Mouse (Mus musculus): ENCODE measurements around the gene Adamts20.
A peak's percentile ranks its signal among the peaks of the same experiment; 100 is the strongest.
"Not testable (repeated sequence)": the region's sequence is repeated elsewhere in the genome, so short reads cannot be mapped to it uniquely, and the experiment has no call there.

Gene Adamts20

DNA sequence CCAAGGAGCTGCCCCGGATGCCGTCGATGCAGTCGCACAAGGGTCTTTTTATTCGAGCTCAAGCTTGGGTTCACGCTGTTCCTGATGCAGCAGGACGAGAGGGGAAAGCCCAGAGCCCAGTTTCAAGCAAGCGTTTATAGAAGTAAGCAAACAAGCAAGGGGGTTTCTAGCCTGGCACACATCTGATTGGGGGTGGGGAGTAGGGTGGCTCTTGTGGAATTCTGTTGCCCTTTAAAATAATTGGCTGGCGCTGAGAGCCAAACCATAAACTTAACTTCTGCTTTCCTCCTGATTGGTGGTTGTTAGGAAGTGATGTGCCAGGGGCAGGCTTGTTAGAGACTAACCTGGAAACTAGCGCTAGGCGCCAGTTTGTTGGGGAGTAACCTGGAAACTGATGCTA lies at the start of gene Adamts20:
Gene Adamts20, minus strand, starts transcription at position 101 of the 400 bp plus-strand sequence.
- DNase-seq (ENCODE audit: low read depth, low spot score) = no peak
- Histone ChIP-seq H3K36me3 (ENCODE audit: control insufficient read depth, insufficient read depth, low read length, poor library complexity, severe bottlenecking) (no peaks in the 10 kb centered on the region), H3K27me3 (ENCODE audit: control insufficient read depth, insufficient read depth, low read length, poor library complexity, severe bottlenecking) (no peaks in the 10 kb centered on the region)

DNA sequence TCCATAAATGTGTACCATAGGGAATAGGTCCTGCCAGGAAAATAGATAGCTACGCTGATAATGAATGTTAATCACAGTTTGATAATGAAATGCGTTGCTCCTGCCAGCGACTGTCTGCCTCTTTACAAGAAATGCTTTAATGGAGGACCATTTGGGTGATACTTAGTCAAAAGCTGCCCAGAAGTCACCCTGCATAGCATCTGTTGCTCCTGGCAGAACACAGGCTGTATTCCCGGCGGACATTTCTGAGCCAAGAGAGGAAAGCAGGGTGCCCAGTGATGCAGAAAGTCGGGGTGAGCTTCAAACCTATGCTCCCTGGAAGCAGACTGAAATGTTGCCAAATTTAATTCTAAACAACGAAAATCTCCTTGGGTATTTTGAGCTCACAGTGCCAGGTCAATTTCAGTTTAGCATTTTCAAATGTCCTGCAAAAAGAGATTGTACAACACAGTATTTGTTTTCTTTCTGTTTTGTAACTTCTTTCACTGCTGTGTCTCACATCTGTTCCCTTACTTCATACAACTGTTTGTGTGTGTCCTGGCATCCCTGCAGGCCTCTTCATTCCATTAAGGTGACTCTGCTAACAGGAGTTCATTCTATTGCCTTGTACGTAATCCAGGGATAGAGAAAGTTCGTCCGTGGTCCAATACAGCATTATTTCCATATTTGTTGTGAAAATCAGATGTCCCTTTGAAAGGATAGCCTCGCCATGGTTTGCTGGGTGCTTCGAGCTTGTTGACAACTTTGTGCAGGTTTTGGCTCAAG lies 38.4 kb upstream of the Adamts20 start:
- DNase-seq (ENCODE audit: low read depth, low spot score) = no peak
- Histone ChIP-seq H3K36me3 (ENCODE audit: control insufficient read depth, insufficient read depth, low read length, poor library complexity, severe bottlenecking) (no peaks in the 10 kb centered on the region), H3K27me3 (ENCODE audit: control insufficient read depth, insufficient read depth, low read length, poor library complexity, severe bottlenecking) (no peaks in the 10 kb centered on the region)

DNA sequence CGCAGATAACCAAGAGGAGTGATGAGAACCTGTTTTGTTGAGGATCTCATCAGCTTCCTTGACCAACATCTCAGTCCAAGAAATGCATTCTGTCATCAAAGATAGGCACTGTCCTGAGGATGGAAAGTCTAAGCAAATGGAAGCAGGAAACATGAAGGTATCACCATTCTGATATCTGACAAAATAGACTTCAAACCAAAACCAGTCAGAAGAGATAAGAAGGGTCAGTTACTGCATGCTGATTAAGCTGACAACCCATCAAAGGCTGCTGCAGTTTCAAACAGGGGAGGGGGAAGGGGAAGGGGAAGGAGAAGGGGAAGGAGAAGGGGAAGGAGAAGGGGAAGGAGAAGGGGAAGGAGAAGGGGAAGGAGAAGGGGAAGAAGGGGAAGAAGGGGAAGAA lies 34.0 kb upstream of the Adamts20 start:
- H3K36me3 ChIP-seq (ENCODE audit: control insufficient read depth, insufficient read depth, low read length, poor library complexity, severe bottlenecking) = no peaks in the 10 kb centered on the region
- DNase-seq (ENCODE audit: low read depth, low spot score) = no peak
- H3K27me3 ChIP-seq (ENCODE audit: control insufficient read depth, insufficient read depth, low read length, poor library complexity, severe bottlenecking) = no peaks in the 10 kb centered on the region

DNA sequence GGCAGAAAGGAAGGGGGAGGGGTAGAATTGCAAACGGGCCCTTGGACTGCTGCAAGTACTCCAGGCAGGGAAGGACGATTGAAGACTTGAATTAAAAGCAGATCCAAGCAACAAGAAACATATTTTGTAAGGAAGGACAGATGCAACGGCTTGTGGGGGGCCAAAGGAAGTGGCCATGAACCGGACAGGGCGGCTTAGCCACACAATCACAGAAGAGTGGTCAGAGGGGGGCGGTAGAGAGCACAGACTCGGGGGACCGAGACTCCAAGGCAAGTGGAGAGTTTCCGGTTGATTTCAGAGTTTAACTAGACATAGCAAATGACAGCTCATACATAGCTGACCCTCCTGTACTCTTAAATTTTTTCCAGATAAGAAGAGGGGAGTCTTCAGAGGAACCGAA lies 30.7 kb upstream of the Adamts20 start:
- no peak for DNase-seq (ENCODE audit: low read depth, low spot score)
- Histone ChIP-seq H3K27me3 (ENCODE audit: control insufficient read depth, insufficient read depth, low read length, poor library complexity, severe bottlenecking) (no peaks in the 10 kb centered on the region), H3K36me3 (ENCODE audit: control insufficient read depth, insufficient read depth, low read length, poor library complexity, severe bottlenecking) (no peaks in the 10 kb centered on the region)

DNA sequence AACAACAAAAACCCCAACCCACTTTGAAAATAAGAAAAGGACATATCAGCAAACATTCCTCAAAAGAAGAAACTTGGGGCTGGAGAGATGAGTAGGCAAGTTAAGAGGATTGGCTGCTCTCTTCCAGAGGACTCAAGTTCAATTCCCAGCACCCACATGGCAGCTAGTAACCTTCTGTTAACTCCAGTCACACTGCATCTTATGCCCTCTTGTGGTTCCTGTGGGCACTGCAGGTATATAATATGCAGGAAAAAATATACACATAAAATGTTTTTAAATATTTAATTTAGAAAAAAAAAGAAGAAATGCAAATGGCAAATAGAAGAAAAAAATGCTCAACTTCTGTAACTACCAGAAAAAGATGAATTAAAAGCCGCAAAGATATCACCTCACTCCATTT lies 29.2 kb upstream of the Adamts20 start:
- H3K36me3 ChIP-seq (ENCODE audit: control insufficient read depth, insufficient read depth, low read length, poor library complexity, severe bottlenecking) = no peaks in the 10 kb centered on the region
- no peaks in the 10 kb centered on the region for H3K27me3 ChIP-seq (ENCODE audit: control insufficient read depth, insufficient read depth, low read length, poor library complexity, severe bottlenecking)
- no peak for DNase-seq (ENCODE audit: low read depth, low spot score)

DNA sequence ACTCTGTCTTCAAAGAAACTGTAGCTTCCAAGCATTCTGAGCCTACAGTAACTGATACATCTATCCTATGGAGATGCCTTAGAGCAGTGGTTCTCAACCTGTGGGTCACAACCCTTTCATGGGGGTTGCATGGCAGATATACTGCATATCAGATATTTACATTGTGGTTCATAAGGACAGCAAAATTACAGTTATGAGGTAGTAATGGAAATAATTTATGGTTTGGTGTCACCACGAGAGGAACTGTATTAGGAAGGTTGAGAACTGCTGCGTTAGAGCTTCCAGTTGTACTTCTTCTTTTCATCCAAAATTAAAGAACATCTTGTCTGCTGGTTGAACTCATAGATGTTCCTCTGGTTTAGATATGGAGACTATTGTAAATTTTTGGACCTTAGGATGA lies 24.2 kb upstream of the Adamts20 start:
- Histone ChIP-seq H3K27me3 (ENCODE audit: control insufficient read depth, insufficient read depth, low read length, poor library complexity, severe bottlenecking) (no peaks in the 10 kb centered on the region), H3K36me3 (ENCODE audit: control insufficient read depth, insufficient read depth, low read length, poor library complexity, severe bottlenecking) (no peaks in the 10 kb centered on the region)

DNA sequence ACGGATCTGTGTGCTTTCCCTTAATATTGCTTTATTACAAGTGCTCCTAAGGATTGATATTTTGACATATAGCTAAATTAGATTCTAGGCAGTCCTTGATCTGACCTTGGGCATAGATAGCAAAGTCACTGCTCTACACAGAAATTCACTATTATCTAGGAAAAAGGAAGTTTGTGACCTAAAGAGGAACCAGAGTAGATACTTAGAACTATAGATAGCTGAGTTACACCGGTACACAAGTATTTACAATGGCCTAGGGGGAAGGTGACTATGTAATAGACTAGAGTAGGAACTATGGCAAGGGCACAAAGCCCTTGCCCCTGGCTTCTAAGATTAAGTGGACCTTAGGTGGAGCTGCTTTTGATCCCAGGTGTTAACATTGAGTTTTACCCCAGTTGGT lies 22.8 kb upstream of the Adamts20 start:
- H3K36me3 ChIP-seq (ENCODE audit: control insufficient read depth, insufficient read depth, low read length, poor library complexity, severe bottlenecking); DNase-seq (ENCODE audit: low read depth, low spot score); H3K27me3 ChIP-seq (ENCODE audit: control insufficient read depth, insufficient read depth, low read length, poor library complexity, severe bottlenecking): not testable (repeated sequence)

More for the DNA sequence above, 24.2 kb upstream of the Adamts20 start:
- DNase-seq (ENCODE audit: low read depth, low spot score) = no peak

DNA sequence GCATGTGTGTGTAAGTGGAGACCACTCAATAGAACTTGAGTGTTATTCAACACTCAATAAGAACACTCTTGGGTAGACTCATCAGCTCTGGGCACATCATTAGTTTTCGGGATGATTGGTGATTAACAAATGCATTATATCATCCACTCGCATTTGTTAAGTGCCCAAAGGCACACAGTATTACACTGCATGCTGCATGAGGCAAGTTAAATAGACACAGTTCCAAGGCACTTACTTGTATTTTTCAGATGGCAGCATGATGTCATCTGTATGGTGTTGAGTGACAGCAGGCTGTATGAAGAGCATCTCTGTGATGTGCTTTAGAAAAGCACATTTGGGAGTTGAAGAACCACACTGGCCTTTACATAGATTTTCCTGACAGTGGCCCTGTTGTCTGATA lies 17.3 kb upstream of the Adamts20 start:
- Histone ChIP-seq H3K27me3 (ENCODE audit: control insufficient read depth, insufficient read depth, low read length, poor library complexity, severe bottlenecking) (no peaks in the 10 kb centered on the region; the same call in 1 of the 2 replicates), H3K36me3 (ENCODE audit: control insufficient read depth, insufficient read depth, low read length, poor library complexity, severe bottlenecking) (no peaks in the 10 kb centered on the region)
- DNase-seq (ENCODE audit: low read depth, low spot score) = no peak

DNA sequence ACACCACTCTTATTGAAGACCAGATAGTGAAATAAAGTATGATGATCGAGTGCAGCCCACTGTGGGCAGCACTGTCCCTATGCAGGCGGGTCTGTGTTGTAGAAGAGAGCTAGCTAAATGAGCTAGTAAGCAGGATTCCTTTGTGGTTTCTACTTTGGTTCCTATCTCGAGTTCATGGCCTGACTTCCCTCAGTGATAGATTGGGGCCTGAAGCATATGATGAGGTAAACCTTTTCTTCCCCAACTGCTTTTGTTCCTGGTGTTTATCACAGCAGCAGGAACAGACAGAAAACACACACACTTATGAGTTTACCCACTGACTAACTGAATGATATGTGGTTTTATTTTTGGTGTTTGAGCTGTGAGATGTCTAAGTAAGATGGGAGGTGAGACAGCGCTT lies 15.6 kb upstream of the Adamts20 start:
- DNase-seq (ENCODE audit: low read depth, low spot score) = no peak
- no peaks in the 10 kb centered on the region; the same call in 1 of the 2 replicates for H3K27me3 ChIP-seq (ENCODE audit: control insufficient read depth, insufficient read depth, low read length, poor library complexity, severe bottlenecking)
- H3K36me3 ChIP-seq (ENCODE audit: control insufficient read depth, insufficient read depth, low read length, poor library complexity, severe bottlenecking) = no peaks in the 10 kb centered on the region

DNA sequence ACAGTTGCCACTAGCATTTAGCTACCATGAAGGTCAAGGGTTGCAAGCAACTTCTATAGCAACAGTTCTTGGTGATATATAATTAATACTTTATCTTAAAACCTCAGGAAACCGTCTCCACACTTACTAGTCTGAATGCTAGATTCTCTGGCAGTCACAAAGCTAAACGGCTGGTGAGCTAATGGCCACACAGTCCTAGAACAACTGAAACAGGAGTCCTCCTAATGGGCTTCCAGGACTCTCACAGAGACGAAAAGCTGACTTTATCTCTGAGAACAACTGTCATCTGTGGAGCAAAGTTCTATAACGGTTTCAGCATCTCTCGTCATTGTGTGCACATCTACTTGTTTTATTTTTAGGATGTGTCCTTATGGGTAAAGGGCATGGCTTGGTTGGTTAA lies 15.0 kb upstream of the Adamts20 start:
- H3K36me3 ChIP-seq (ENCODE audit: control insufficient read depth, insufficient read depth, low read length, poor library complexity, severe bottlenecking) = no peaks in the 10 kb centered on the region
- no peaks in the 10 kb centered on the region; the same call in 1 of the 2 replicates for H3K27me3 ChIP-seq (ENCODE audit: control insufficient read depth, insufficient read depth, low read length, poor library complexity, severe bottlenecking)
- DNase-seq (ENCODE audit: low read depth, low spot score) = no peak

DNA sequence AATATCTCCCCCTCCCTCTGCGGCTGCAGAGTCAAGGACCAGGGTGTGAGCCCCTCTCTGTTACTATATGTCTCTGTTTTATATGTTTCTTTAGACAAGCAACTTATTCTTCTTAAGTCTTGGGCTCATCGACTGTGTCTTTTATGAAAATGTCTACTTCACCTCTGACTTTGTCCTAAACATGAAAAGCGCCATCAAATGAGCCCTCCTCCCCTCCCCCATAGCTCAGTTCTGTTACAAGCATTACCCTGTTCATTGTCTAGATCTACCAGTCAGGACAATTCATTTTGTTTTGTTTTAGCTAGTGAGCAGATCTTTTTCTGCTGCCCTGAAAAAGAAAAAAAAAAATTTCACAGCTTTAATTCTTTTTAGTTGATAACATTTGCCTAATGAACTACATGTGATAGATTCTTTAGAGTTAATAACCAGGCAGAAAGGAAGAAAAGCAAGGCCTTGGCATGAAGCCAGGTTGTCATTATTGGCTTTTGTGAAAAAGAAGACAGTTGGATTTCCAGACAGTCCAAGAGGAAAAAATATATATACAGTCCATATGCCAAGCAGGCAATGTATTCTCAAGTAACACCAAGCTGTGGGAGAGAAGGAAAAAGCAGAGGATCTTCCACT lies 14.4 kb upstream of the Adamts20 start:
- Histone ChIP-seq H3K27me3 (ENCODE audit: control insufficient read depth, insufficient read depth, low read length, poor library complexity, severe bottlenecking) (no peaks in the 10 kb centered on the region; the same call in 1 of the 2 replicates), H3K36me3 (ENCODE audit: control insufficient read depth, insufficient read depth, low read length, poor library complexity, severe bottlenecking) (no peaks in the 10 kb centered on the region)
- no peak for DNase-seq (ENCODE audit: low read depth, low spot score)

DNA sequence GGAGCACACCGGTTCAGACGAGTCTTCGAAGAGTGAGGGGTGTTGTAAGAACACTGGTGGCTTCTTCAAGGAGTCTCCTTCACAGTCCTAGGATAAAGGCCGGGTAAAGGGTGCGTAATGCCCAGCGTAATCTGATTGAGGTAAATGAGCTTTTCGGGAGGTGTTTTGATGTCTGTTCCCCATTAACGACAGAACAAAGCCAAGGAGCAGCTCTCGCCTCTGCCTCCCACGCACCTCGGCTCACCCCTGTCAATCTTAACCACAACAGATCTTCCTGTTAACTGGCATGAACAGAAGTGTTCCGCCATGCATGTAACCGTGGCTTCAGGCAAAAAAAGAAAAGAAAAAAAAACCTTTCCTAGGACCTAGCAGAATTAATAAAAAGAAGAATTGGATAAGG lies 13.5 kb upstream of the Adamts20 start:
- no peaks in the 10 kb centered on the region; the same call in 1 of the 2 replicates for H3K27me3 ChIP-seq (ENCODE audit: control insufficient read depth, insufficient read depth, low read length, poor library complexity, severe bottlenecking)
- DNase-seq (ENCODE audit: low read depth, low spot score) = peak; percentile 3
- H3K36me3 ChIP-seq (ENCODE audit: control insufficient read depth, insufficient read depth, low read length, poor library complexity, severe bottlenecking) = no peaks in the 10 kb centered on the region

DNA sequence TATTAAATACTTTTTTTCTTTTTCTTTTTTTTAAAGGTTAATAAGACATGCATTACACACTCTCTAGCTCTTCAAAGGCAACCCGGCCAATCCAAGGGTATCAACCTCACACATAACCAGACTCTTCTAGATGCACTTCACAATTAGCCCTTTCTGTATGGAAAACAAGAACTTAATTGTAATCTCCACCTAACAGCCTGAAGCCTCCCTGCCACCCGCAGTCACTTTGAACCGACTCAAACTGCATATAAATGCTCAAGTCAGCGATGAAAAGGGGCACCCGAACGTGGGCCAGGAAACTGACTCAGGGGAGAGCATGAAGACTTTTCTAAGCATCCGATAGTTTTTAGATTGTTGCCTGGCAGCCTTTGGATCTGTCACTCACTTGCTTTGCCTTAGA lies 12.1 kb upstream of the Adamts20 start:
- no peak for DNase-seq (ENCODE audit: low read depth, low spot score)
- Histone ChIP-seq H3K27me3 (ENCODE audit: control insufficient read depth, insufficient read depth, low read length, poor library complexity, severe bottlenecking) (no peaks in the 10 kb centered on the region; the same call in 1 of the 2 replicates), H3K36me3 (ENCODE audit: control insufficient read depth, insufficient read depth, low read length, poor library complexity, severe bottlenecking) (no peaks in the 10 kb centered on the region)

DNA sequence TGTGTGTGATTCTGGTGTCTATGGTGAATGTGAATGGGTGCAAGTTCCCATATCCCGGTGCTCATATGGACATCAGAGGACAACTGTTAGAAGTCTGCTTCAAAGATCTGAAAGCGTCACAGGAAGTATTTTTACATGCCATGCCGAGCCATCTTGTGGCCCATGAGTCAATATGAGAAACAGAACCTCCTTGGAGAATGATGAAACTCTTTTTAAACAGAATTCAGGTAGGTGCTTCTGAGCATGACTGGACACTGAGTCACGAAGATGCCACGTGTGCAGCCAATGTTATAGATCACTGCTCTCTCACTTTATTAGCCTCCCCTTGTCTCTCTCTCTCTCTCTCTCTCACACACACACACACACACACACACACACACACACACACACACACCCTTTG lies 10.8 kb upstream of the Adamts20 start:
- no peaks in the 10 kb centered on the region for H3K36me3 ChIP-seq (ENCODE audit: control insufficient read depth, insufficient read depth, low read length, poor library complexity, severe bottlenecking)
- H3K27me3 ChIP-seq (ENCODE audit: control insufficient read depth, insufficient read depth, low read length, poor library complexity, severe bottlenecking) = no peaks in the 10 kb centered on the region; the same call in 1 of the 2 replicates
- DNase-seq (ENCODE audit: low read depth, low spot score) = no peak

DNA sequence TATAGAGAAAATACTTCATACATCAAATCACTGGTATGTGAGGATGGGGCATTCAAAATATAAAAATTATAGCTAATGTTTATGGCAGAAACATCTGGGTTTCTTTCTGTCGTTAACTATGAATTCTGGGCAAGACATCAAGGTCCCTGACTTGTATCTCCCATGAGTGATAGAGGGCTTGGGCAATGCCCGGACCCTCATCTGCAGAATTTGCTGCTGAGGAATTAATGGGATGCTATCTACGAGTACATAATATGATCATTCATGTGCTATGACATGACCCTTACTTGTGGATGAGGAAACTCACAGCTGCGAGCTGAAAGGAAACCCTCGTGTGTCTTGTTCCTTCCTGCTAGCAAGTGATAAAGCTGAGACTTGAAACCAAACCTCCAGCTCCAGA lies 5.1 kb upstream of the Adamts20 start:
- no peaks in the 10 kb centered on the region for H3K27me3 ChIP-seq (ENCODE audit: control insufficient read depth, insufficient read depth, low read length, poor library complexity, severe bottlenecking)
- DNase-seq (ENCODE audit: low read depth, low spot score) = no peak

More for the DNA sequence above, 5.1 kb upstream of the Adamts20 start:
- H3K36me3 ChIP-seq (ENCODE audit: control insufficient read depth, insufficient read depth, low read length, poor library complexity, severe bottlenecking) = no peaks in the 10 kb centered on the region

Data from splenic B cell, adult 2 months (primary cell).